Mouse (Mus musculus): ENCODE results near the gene Rtl8b. TPM values are rescaled to one million over a fixed set of nuclear protein-coding genes. Genes with fewer than 3 reads are reported as not detected.
"Not testable (repeated sequence)": the region's sequence is repeated elsewhere in the genome, so short reads cannot be mapped to it uniquely, and the experiment has no call there.

Gene Rtl8b
- polyA plus RNA-seq (2012; ENCODE audit: insufficient read depth, low replicate concordance), result 4.9 and 25.8 TPM in 2 replicates

DNA sequence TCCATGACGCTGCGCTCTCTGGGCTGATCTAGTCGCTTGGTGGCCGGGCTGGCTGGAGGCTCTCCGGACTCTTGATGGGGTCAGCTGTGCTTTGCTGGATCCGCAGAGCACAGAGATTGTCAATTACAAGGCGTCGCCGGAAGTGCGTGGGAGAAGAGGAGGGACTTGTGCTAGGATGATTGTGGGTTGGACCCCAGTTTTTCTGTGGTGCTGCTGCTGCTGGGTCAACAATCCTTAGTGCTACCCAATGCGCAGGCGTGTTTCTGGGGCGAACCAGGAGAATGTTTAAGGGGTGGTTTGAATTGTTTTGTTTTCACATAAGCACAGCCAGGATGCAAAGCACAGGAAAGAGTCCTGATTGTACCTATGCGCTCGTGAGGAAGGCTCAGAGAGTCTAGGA is at the start of gene Rtl8b:
Gene Rtl8b (minus strand): TSS at position 115 of the 400 bp plus-strand sequence.
- H3K36me3 ChIP-seq (replicated peaks; ENCODE audit: low read length), result no peaks in the 10 kb centered on the region
- H3K4me3 ChIP-seq (replicated peaks), result peak within 1 kb of the TSS; percentile 78

GRCm38 (mm10) chrX:53716323-53717182 is 46.3 kb upstream of the Rtl8b start:
- Histone ChIP-seq H3K27me3 (replicated peaks) (peaks cover 5% of the 10 kb centered on the region), H3K9me3 (peaks cover 9% of the 10 kb centered on the region), H3K4me1 (no peaks in the 10 kb centered on the region), H3K4me3 (replicated peaks) (peak overlapping the region; percentile 53), H3K36me3 (replicated peaks; ENCODE audit: low read length) (no peaks in the 10 kb centered on the region)
- TF ChIP-seq FLI1 (IDR thresholded peaks at IDR 0.05; ENCODE audit: low read length), result no peak
- no peak for TF ChIP-seq GATA1 (IDR thresholded peaks at IDR 0.05; ENCODE audit: borderline replicate concordance, low read length)

More for the DNA sequence above, at the start of gene Rtl8b:
- no peaks in the 10 kb centered on the region for H3K27me3 ChIP-seq (replicated peaks)
- no peaks in the 10 kb centered on the region for H3K4me1 ChIP-seq
- TF ChIP-seq FLI1 (IDR thresholded peaks at IDR 0.05; ENCODE audit: low read length), result no peak
- TF ChIP-seq GATA1 (IDR thresholded peaks at IDR 0.05; ENCODE audit: borderline replicate concordance, low read length), result no peak
- no peaks in the 10 kb centered on the region for H3K9me3 ChIP-seq

GRCm38 (mm10) chrX:53715942-53716322 is 45.7 kb upstream of the Rtl8b start:
- TF ChIP-seq GATA1 (IDR thresholded peaks at IDR 0.05; ENCODE audit: borderline replicate concordance, low read length), result no peak
- Histone ChIP-seq H3K36me3 (replicated peaks; ENCODE audit: low read length) (no peaks in the 10 kb centered on the region), H3K27me3 (replicated peaks) (peaks cover 5% of the 10 kb centered on the region), H3K4me1 (no peaks in the 10 kb centered on the region), H3K4me3 (replicated peaks) (no peak overlapping the region), H3K9me3 (peaks cover 9% of the 10 kb centered on the region)

DNA sequence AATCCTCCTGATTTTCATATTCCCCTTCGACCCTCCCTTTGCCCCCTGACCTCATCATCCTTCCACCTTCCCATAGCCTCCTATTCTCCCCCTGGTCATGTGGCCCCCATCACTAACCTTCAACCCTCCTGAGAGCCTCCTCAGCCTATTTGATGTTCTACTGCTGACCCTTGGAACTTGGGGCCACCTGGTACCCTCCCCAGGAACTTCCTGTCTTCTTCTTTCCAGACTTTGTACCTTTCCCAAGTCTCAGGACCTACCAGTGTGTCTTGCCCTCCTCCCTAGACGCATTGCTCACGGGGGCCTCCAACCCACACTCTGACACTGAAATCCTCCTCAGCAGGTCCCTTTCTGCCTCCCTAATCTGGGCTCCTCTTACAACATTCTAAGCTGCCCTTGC is 32.5 kb upstream of the Rtl8b start:
- Histone ChIP-seq H3K36me3 (replicated peaks; ENCODE audit: low read length) (no peaks in the 10 kb centered on the region), H3K9me3 (peaks cover 7% of the 10 kb centered on the region), H3K27me3 (replicated peaks) (peaks cover 33% of the 10 kb centered on the region), H3K4me3 (replicated peaks) (no peak overlapping the region), H3K4me1 (no peaks in the 10 kb centered on the region)
- no peak for TF ChIP-seq FLI1 (IDR thresholded peaks at IDR 0.05; ENCODE audit: low read length)
- no peak for TF ChIP-seq GATA1 (IDR thresholded peaks at IDR 0.05; ENCODE audit: borderline replicate concordance, low read length)

- Histone ChIP-seq H3K27me3 (replicated peaks) (peaks cover 30% of the 10 kb centered on the region), H3K36me3 (replicated peaks; ENCODE audit: low read length) (no peaks in the 10 kb centered on the region), H3K9me3 (peaks cover 7% of the 10 kb centered on the region), H3K4me1 (no peaks in the 10 kb centered on the region), H3K4me3 (replicated peaks) (no peak overlapping the region)
- TF ChIP-seq FLI1 (IDR thresholded peaks at IDR 0.05; ENCODE audit: low read length), result no peak
- TF ChIP-seq GATA1 (IDR thresholded peaks at IDR 0.05; ENCODE audit: borderline replicate concordance, low read length), result no peak
Measured at GRCm38 (mm10) chrX:53699225-53699624, 29.0 kb upstream of the Rtl8b start.

- H3K9me3 ChIP-seq, result 0 out of 2 replicates have a peak, but pooled peaks cover 4% of the 10 kb centered on the region
Measured at GRCm38 (mm10) chrX:53694008-53694777, 24.0 kb upstream of the Rtl8b start.

GRCm38 (mm10) chrX:53693141-53693540 is 22.9 kb upstream of the Rtl8b start:
- Histone ChIP-seq H3K9me3 (0 out of 2 replicates have a peak, but pooled peaks cover 4% of the 10 kb centered on the region), H3K36me3 (replicated peaks; ENCODE audit: low read length) (no peaks in the 10 kb centered on the region), H3K4me3 (replicated peaks) (no peak overlapping the region), H3K4me1 (no peaks in the 10 kb centered on the region), H3K27me3 (replicated peaks) (peaks cover 29% of the 10 kb centered on the region)
- TF ChIP-seq GATA1 (IDR thresholded peaks at IDR 0.05; ENCODE audit: borderline replicate concordance, low read length) (no peak), FLI1 (IDR thresholded peaks at IDR 0.05; ENCODE audit: low read length) (no peak)

More at GRCm38 (mm10) chrX:53694008-53694777, 24.0 kb upstream of the Rtl8b start:
- Histone ChIP-seq H3K27me3 (replicated peaks) (peaks cover 32% of the 10 kb centered on the region), H3K4me3 (replicated peaks) (no peak overlapping the region), H3K36me3 (replicated peaks; ENCODE audit: low read length) (no peaks in the 10 kb centered on the region), H3K4me1 (no peaks in the 10 kb centered on the region)
- no peak for TF ChIP-seq GATA1 (IDR thresholded peaks at IDR 0.05; ENCODE audit: borderline replicate concordance, low read length)
- no peak for TF ChIP-seq FLI1 (IDR thresholded peaks at IDR 0.05; ENCODE audit: low read length)

DNA sequence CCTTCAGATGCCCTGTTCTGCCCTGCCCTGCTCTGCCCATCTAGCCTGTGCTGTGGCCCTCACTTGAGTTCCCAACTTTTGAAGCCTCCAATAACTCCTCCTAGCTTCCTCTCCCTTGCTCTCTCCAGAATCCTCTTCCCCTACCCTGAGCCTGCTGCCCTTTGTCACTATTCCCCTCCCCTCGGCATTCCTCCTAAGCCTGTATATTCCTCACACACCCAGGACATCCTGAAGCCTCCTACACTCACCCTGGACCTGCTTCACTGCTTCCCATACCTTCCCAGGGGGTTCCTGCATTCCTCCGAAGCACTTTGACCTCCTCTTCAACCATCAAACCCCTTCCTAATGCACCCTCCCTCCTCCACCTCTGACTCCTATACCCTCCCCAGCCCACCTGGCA is 21.9 kb upstream of the Rtl8b start:
- TF ChIP-seq FLI1 (IDR thresholded peaks at IDR 0.05; ENCODE audit: low read length), result no peak
- no peak for TF ChIP-seq GATA1 (IDR thresholded peaks at IDR 0.05; ENCODE audit: borderline replicate concordance, low read length)
- 0 out of 2 replicates have a peak, but pooled peaks cover 4% of the 10 kb centered on the region for H3K9me3 ChIP-seq
- H3K27me3 ChIP-seq (replicated peaks), result peaks cover 31% of the 10 kb centered on the region
- H3K36me3 ChIP-seq (replicated peaks; ENCODE audit: low read length), result no peaks in the 10 kb centered on the region
- H3K4me3 ChIP-seq (replicated peaks), result no peak overlapping the region
- H3K4me1 ChIP-seq, result no peaks in the 10 kb centered on the region

DNA sequence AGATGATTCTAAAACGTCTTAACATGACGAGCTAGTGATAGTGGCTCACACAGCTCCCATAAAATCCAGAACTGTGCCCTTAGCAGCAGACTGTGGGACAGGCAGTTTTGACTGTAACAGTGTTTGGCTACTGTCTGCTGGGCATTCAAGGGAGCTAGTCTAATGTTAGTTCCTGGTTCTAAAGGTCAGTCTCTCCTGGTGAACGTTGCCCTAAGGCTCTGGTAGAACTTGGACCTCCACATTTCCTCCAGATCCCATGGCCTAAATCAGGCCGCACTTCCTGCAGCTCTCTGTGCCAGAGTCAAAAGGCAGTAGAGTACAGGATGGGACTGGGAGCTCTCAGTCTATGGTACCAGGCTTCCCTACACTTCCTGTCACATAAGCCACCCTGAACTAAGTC is 14.5 kb upstream of the Rtl8b start:
- not testable (repeated sequence) for H3K9me3 ChIP-seq; H3K27me3 ChIP-seq (replicated peaks); H3K36me3 ChIP-seq (replicated peaks; ENCODE audit: low read length); H3K4me3 ChIP-seq (replicated peaks); H3K4me1 ChIP-seq

- not testable (repeated sequence) for H3K9me3 ChIP-seq; H3K4me1 ChIP-seq; H3K4me3 ChIP-seq (replicated peaks); H3K36me3 ChIP-seq (replicated peaks; ENCODE audit: low read length); H3K27me3 ChIP-seq (replicated peaks)
Measured at GRCm38 (mm10) chrX:53682650-53683049, 12.4 kb upstream of the Rtl8b start.

GRCm38 (mm10) chrX:53676943-53677342 is 6.7 kb upstream of the Rtl8b start:
- H3K27me3 ChIP-seq (replicated peaks); H3K4me3 ChIP-seq (replicated peaks); H3K9me3 ChIP-seq; H3K4me1 ChIP-seq; H3K36me3 ChIP-seq (replicated peaks; ENCODE audit: low read length): not testable (repeated sequence)

GRCm38 (mm10) chrX:53670696-53671095 is 488 bp upstream of the Rtl8b start:
- H3K36me3 ChIP-seq (replicated peaks; ENCODE audit: low read length); H3K4me1 ChIP-seq; H3K4me3 ChIP-seq (replicated peaks); H3K9me3 ChIP-seq; H3K27me3 ChIP-seq (replicated peaks): not testable (repeated sequence)

- not testable (repeated sequence) for H3K4me1 ChIP-seq; H3K27me3 ChIP-seq (replicated peaks); H3K9me3 ChIP-seq; H3K4me3 ChIP-seq (replicated peaks); H3K36me3 ChIP-seq (replicated peaks; ENCODE audit: low read length)
Measured at GRCm38 (mm10) chrX:53669557-53670270, 494 bp downstream of the Rtl8b start.

- H3K9me3 ChIP-seq; H3K27me3 ChIP-seq (replicated peaks); H3K36me3 ChIP-seq (replicated peaks; ENCODE audit: low read length); H3K4me3 ChIP-seq (replicated peaks); H3K4me1 ChIP-seq: not testable (repeated sequence)
Measured at GRCm38 (mm10) chrX:53652917-53653316, 17.3 kb downstream of the Rtl8b start.
